Mouse (Mus musculus) mouse embryonic stem cell (cell line): ENCODE measurements around the gene Gpi1.
"Not testable (repeated sequence)": the region's sequence is repeated elsewhere in the genome, so short reads cannot be mapped to it uniquely, and the experiment has no call there.

Experiments used
- in situ Hi-C, 2 experiments: fragments of 300-500 bp; cut with MboI; formaldehyde crosslinking; loops; 1 replicate in 1 of 2; 3 replicates in 1 of 2; pipeline ENCODE4 v1.14.3; 2019 to 2020; ENCODE audit warnings: low sequenced_read_pairs in 2 of 2, low pct_unique_long_range_greater_than_20kb in 1 of 2, mixed read lengths in 1 of 2; ENCODE audit not compliant: unreplicated experiment in 1 of 2

The Gpi1 gene

GRCm38 (mm10) chr7:34233909-34234609 is 3.9 kb upstream of the Gpi1 start:
- in situ Hi-C loops = no loop called here

- in situ Hi-C loops = no loop called here
Observed at GRCm38 (mm10) chr7:34232785-34233725, 2.9 kb upstream of the Gpi1 start.

GRCm38 (mm10) chr7:34229691-34230111 is 435 bp downstream of the Gpi1 start:
- in situ Hi-C loops = loop anchor here in 1 of 2 experiments (5.0 kb wide), 1 partner anchor 72 kb away; no protein-coding TSS in a partner anchor

- in situ Hi-C loops = loop anchor here in 1 of 2 experiments (5.0 kb wide), 1 partner anchor 72 kb away; no protein-coding TSS in a partner anchor
Observed at GRCm38 (mm10) chr7:34229153-34229552, 983 bp downstream of the Gpi1 start.

GRCm38 (mm10) chr7:34228641-34229040 is 1.5 kb downstream of the Gpi1 start:
- in situ Hi-C loops = loop anchor here in 1 of 2 experiments (5.0 kb wide), 1 partner anchor 71 kb away; no protein-coding TSS in a partner anchor

- in situ Hi-C loops = loop anchor here in 1 of 2 experiments (5.0 kb wide), 1 partner anchor 70 kb away; no protein-coding TSS in a partner anchor
Observed at GRCm38 (mm10) chr7:34226846-34227245, 3.3 kb downstream of the Gpi1 start.

- in situ Hi-C loops = loop anchor here in 1 of 2 experiments (5.0 kb wide), 1 partner anchor 69 kb away; no protein-coding TSS in a partner anchor
Observed at GRCm38 (mm10) chr7:34226086-34226485, 4.0 kb downstream of the Gpi1 start.

GRCm38 (mm10) chr7:34224308-34224707 is 5.8 kb downstream of the Gpi1 start:
- in situ Hi-C loops = no loop called here

GRCm38 (mm10) chr7:34222340-34222739 is 7.8 kb downstream of the Gpi1 start:
- in situ Hi-C loops = no loop called here

- in situ Hi-C loops = no loop called here
Observed at GRCm38 (mm10) chr7:34221594-34222250, 8.4 kb downstream of the Gpi1 start.

GRCm38 (mm10) chr7:34218496-34218895 is 11.6 kb downstream of the Gpi1 start:
- in situ Hi-C loops = no loop called here

GRCm38 (mm10) chr7:34216474-34216873 is 13.7 kb downstream of the Gpi1 start:
- in situ Hi-C loops = no loop called here

- in situ Hi-C loops = no loop called here
Observed at GRCm38 (mm10) chr7:34215481-34215880, 14.7 kb downstream of the Gpi1 start.

GRCm38 (mm10) chr7:34214644-34215043 is 15.5 kb downstream of the Gpi1 start:
- in situ Hi-C loops = loop anchor here in 1 of 2 experiments (5.0 kb wide), 1 partner anchor 57 kb away; no protein-coding TSS in a partner anchor

- in situ Hi-C loops = loop anchor here in 1 of 2 experiments (5.0 kb wide), 1 partner anchor 56 kb away; no protein-coding TSS in a partner anchor
Observed at GRCm38 (mm10) chr7:34213281-34213680, 16.9 kb downstream of the Gpi1 start.

- in situ Hi-C loops = no loop called here
Observed at GRCm38 (mm10) chr7:34208027-34208745, 21.9 kb downstream of the Gpi1 start.

GRCm38 (mm10) chr7:34206331-34206730 is 23.8 kb downstream of the Gpi1 start:
- in situ Hi-C loops = no loop called here

- in situ Hi-C loops = not testable (repeated sequence)
Observed at GRCm38 (mm10) chr7:34202147-34202546, 28.0 kb downstream of the Gpi1 start.
